Mouse (Mus musculus): ENCODE data around the gene Speg.

Gene Speg

DNA sequence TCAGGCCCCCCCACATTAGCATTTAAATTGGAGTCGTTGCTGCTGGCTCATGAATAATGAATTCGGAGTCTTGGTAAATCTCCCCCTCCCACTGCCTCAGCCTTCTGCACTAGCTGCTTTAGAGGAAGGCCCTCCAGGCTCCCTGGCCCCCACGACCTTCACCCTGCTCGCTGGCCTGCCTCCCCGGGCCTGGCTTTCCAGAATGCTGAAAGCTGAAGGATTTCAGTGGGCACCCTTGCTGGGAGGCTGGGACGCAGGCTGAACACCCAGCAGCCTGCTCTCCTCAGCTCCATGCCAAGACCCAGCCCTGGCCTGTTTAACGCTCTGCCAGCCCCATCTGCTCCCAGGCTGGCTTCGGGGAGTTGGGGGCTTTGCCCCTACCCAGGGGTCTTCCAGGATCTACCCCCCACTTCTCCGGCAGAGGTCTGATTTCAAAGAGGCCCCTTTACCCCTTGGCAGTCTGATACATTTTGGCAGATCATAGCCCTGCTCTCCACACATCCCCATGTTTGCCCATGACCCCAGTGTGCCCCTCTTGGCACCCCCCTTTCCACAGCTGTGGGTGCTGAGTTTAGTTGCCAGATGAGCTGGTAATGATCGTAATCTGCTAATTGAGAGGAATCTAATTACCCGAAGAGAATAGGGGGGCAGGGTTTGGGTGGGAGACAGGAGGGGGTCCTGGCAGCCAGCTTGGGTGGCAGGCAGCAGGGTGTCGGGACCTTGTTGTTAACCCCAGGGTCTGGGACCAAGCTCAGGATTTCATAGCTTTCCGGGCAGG lies 68.3 kb downstream of the Speg start:
- DNase-seq: no peak

DNA sequence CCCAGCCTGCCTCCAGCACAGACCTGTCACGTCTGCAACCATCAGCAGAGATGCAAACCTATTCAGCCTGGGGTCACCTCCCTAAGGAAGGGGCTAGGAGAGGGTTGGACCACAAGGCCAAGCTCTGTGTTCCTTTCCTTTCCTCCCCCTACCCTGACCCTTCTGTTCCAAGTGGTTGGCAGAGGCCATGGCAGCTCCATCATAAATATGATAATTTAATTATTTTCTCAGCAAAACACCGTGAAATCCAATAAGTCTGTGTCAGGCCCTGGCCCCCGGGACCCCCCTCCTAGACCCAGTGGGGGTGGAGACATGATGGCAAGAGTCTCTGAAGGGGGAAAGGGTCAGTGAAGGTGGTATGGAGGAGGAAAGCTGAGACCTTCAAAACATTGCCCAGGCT lies 69.1 kb downstream of the Speg start:
- DNase-seq: no peak

DNA sequence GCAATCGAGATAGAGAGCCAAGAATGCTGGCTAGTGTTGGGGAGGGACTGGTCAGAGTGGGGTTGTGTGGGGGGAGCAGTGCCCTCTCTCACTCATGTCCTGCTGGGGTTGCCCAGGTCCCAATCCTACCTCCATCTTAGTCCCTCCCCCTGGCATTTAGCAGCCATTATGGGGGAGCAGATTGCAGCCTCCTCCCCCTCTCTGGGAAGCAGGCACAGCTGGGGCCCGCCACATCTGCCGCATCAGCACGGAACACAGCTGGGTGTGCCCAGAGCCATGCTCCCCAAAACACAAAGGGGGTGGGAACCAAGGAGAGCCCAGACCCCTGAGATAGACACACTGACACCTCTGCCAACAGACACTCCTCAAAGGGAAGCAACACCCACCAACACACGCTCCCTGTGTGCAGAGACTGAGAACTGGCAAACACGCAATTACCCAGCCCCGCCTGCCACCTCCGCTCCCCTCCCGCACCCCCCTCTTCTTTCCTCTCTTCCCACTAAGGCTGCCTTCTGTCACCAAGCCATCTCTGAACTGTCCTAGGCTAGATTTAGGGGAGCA lies 70.1 kb downstream of the Speg start:
- no peak for DNase-seq

DNA sequence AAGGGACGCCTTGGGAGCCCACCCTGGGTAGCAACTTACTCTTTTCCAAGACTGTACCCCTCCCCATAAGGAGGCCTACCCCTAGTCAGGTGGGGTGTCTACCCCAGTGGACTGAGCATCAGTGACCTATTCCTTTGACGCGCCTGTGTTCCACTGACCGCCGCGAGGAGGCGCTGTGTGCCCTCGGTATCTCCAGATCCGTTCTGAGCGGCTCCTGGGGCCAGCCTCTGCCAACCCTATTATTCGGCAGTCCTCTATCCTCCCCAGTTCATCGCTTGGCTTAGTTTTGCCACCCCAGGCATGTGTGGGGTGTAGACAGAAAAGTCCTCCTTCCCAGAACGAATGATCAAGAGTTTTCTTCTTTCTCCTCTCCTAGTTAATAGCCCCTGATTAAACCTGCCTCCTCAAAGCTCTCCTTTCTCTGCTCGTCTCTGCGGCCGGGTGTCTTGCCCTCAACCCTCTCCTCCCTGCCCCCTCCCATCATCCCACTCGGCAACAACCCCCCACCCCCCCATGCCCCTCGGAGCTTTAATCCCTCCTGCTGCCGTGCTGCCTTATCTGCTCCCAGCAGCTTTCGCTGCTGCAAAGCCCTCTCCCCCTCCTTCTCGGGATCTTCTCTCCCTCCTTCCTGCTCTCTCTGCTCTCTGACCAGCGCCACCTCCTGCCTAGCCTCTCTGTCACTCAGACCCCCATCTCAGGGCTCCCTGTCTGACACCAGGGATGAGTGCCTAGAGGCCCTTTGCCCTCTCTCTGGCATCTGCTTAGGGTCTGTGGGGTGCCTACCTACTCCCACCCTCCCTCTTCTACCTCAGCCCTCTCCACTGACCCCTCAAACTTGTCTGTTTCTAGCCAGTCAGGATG lies 70.9 kb downstream of the Speg start:
- peak; percentile 60 to 66 for DNase-seq

DNA sequence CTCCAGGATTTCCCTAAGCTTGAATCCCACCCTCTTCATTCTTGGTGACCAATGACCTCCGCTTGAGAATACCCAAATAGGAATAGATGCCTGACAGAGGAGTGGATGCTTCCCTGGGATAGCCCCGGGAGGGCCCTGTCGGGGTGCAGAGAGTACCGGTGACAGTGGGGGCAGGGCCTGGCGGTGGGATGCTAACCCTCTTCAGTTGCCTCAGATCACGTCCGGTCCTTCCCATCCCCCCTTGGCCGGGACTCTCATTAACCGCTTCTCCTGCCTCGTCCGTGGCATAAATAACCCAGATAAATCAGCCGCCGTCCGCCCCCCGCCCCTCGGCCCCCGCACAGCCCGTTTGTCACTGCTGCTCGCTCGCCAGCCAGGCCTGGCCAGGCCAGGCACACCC lies 71.6 kb downstream of the Speg start:
- DNase-seq: no peak

DNA sequence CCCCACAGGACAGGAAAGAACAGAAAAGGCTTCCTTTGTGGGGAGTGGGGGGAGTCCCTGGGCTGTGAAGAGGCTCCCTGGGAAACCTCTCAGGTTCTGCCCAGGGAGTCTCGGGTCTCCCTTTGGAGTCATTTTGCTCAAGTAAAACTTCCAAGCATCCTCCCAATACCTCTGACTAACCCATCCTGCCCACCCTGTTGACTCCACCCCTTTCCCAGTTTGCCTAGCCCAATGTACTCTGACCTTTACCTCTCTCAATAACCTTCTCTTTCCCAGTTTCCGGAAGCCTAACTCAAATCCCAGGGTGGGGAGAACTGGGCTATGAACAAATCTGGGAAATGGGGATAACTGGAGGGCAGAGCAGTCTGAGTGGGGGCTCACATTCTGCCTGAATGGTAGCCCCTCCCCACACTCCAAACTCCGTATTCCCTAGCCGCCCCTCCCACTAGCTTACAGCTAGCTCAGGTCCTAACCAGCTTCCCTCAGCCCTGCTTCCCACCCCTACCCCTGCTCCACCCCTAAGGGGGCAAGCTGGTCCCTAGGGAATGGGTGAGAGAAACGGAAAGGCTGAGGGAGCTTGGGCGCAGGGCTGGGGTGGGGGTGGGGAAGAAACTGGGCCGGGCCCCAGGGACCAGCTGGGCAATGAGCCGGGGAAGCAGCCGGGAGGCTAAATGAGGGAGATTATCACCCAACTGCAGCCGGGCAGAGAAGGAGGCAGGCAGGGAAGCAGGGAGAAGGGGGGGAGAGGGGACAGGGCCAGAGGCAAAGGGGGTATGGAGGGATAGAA lies 72.4 kb downstream of the Speg start:
- no peak for DNase-seq

DNA sequence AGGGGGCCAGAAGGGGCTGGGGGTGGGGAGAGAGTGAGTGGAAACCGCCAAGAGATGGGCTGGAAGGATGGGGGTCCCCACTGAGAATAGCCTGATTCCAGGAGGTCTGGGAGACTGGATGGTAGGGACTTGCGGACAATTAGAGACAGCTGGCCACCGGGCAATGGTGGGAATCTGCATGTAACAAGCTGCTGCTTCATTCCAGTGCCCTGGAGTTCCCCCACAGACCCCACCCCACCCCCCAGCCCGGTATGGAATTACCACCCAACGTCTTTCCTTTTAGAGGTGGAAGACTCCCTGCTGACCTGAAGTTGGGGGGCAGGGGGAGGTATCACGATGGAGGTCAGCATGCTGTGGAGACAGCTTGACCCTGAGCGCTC lies 72.9 kb downstream of the Speg start:
- no peak for DNase-seq

DNA sequence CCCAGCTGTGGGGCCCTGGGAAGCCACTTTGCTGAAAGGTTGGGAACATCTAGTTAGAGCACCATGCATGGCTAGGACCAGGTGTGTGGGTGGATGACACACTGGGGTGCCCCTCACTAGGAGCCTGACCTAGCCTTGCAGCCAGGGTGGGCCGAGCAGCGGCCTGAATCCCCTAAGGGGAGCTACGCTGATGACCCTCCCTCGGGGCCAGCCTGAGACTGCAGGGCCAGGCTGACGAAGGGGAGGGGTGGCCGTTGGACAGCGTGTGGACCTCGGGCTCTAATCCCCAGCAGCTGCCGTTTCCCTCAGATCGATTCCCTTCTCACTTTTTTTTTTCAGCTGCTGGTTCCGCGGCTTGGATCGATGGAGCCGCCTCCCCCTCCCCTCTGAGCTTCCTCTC lies 73.8 kb downstream of the Speg start:
- DNase-seq: no peak

DNA sequence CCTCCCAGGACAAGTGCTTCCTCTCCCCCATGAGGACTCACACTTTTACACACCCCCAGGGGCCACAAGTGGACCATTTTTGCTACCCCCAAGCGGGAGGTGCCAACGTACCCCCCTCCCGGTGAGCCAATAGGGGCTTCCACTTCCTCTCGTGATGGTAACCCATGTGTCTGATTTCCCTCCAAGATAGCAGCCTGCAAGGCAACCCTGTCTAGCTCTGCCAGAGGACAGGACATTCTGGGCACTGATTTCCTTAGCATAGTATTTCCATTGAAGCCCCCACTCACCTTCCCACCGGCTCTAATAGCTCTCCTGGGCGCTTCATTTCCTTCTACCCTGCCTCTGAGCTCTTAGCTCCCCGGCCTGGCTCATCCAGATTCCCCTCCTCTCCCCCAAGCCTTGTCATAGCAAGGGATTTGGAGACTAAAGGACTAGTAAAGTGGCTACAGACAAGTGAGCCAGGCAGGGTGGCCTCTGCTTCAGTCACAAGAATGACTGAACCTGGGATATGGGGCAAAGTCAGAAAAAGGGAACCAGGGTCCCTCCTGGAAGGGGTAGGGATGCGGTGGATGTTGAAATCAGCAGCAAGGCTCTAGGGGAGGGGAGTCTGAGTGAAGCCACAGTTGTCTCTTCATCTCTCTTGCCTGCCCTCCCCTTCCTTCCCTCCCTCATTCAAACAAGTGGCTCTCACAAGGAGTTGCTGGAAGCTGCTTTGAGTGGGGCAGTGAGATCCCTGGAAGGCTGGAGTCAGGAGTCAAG lies 74.5 kb downstream of the Speg start:
- no peak for DNase-seq

DNA sequence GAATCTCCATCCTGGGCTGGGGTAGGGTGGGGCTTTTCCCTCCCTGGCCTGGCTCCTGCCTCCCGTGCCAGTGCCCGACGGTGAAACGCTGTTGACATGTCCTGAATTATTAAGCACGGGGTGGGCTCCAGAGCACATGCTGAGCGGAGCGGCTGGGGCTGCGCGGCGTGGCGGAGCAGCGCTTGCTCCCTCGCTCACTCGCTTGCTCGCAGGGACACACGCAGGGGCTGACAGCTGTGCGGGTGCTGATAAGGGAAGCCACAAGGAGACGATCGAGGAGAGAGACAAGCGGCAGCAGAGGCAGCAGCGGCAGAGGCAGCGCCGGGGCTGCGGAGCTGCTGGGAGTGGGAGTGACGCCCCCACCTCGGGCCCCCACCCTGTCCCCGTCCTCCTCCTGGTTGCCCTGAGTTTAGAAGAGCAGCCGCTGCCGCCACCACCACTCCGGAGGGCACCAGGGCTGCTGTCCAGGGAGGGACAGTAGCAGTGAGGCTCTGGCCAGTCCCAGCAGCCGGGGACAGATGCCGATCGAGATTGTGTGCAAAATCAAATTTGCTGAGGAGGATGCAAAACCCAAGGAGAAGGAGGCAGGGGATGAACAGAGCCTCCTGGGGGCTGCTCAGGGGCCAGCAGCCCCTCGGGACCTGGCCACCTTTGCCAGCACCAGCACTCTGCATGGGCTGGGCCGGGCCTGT lies 75.4 kb downstream of the Speg start, which contains the start of gene Asic4:
Gene Asic4, plus strand, starts transcription at position 123 of the 692 bp plus-strand sequence.
- DNase-seq: no peak

DNA sequence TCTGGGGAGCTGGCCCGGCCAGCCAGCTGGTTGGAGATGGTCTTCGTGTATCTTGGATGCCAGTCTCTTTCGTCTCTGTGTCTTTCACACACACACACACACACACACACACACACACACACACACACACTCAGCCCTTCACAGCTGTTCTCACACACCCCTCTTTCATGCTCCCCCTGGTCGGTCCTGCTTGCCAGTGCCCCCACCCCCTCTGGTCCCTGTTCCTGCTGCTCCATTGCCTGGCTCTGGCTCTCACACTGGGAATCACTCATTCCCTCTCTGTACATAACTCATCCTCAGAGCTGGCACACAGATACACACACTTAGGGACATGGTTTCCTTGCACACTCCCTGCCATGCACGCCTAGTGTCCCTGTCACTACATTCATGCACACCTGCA lies 76.8 kb downstream of the Speg start:
- no peak for DNase-seq

DNA sequence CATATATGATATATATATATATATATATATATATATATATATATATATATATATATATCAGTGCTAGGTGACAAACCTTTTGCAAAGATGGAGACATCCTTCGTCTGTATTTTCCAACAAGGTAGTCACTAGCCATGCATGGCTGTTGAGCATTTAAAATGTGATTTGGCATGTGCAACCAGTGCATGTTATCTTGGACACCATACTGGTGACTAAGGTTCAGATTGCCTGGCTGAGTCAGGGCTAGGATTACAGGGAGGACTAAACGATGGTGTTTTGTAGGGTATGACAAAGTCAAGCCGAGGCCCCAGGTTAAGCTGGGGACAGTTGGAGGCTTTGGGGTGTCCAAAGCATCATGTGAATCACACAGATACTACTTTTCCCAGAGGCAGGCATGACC lies 80.3 kb downstream of the Speg start:
- no peak for DNase-seq

DNA sequence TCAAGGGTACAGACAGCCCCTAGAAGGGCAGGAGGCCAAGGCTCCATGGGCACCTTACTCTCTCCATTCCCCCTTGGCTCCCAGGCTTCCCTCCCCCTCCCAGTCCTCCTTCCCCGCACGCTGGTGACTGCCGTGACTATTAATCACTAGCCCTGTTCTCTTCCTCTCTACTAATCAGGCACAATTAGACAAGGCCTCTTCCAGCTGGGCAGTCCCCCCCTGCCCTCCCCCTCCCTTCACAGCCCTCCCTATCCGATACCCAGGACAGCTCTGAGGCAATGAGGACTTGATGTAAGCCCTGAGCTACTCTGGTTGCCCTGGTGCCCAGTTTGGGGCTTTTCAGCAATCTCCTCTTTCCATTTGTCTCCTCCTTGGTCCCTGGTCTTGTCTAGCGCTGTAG lies 80.9 kb downstream of the Speg start:
- no peak for DNase-seq

DNA sequence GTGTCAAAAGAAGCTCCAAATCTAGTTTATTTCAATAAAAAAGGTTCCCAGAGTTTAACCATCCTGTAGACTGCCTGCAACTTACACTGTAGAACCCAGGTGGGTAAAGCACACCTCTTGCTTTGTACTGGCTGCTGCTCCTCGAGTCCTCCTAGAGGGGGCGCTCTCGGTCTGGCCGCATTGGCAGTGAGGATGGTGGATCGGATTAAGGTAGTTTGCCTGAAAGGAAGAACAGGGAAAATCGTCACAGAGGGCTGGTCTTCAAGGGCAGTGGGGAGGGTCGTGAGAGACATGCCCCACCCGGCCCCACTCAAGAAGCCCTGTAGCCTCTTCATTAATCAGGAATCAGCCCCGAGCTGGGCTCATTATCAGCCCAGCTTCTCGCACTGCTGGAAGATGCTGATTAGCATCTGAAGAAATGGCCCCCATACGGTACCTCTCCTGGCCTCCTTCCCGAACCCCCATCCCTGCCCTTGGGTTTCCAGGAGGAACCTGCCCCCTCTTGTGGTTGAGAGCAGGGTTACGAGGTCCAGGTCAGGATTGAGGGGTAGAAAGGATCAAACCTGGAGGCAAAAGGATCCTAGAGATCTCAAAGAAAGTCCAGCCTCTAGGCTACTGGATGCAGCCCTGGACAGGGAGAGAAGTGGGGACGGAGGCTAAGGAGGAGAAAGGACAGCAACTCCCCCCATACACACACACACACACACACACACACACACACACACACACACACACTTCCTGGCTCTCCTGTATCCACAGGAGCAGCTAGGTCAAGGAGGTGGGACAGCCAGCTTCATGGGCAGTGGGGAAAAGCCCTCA lies 81.9 kb downstream of the Speg start:
- no peak for DNase-seq

DNA sequence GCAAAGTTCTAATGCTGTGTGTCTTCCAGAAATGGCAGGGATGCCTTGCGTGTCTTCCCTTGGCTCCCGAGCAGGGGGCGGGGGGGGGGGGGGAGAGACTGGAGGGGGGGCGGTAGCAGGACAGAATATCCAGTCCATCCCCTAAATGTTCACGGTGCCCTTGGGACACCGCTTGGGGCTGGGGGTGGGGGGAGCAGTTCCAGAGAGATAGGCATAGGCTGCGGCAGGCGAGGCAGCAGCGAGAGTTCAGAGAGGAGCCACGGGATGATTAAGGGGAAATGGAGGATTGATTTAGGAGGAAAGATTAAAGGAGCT lies 82.6 kb downstream of the Speg start:
- DNase-seq: no peak

DNA sequence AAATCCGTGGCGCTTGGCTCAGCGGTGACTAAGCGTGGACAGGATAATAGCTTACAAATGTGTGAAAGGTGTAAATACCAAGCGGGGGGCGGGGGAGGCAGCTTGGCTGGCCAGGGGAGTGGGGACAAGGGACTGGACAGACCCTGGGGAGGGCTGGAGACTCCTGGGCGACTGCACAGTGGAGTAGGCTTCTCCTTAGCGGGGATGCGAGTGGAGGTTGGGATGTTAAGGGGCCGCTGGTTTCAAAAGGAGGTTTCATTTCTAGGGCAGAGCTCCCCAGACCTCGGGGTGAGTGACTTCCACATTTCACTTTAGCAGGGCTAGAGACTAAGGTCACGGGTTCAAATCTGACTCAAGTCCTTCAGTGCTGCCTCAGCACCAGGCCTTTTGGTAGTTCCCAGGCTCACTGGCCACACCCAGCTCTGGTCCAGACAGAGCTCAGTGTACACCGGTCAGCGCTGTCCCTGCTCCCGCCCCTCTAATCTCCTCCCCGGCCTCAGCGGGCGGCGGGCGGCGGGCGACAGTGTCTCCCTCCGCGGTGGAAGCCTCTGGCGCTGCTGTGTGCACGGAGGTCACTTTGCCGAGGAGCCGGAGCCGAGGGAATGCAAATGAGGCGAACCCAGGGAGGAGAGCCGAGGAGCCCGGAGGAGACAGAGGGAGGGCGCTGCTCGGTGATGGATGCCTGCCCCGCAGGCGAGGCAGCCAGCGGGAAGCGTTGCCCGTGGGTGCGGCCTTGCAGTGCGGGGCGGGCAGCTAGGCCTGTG lies 83.1 kb downstream of the Speg start:
- DNase-seq: peak in 1 of 2 experiments; percentile 28

DNA sequence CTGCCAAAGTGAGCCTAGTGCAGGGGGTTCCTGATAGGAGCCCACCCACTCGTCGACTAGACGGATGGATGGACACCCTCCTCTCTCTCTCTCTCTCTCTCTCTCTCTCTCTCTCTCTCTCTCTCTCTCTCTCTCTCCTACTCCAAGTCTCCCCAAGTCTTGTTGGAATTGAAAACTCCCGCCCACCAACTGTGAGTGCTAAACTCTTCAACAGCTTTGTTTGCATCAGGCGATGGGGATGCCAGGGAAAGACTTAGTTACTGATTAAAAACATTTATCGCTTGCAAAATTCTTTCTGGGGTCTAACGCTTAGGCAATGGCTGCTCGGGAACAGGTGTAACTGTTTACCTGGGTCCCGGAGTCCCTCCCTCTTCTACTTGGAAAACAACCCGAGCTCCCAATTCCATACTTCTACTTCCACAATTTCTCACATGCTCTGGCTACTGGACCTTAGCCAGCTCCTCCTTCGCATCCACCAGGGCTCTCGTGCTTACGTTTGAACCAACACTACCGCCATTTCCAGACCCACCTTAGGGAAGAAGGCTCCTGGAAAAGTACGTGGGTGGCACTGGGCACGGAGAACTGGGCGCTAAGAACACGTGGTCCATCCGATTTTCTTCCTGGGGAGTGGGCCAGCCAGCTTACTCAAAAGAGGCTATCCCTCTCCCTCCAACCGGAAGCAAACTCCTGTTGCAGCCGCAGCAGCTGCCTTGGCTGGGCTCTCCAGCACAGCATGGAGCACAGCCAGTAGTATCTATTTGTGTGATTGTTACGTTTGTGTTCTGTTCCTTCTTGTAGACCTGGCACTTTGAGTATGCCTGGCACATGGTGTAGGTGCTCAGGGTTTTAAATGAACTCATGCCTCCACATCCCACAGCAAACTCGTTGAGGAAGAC lies 83.9 kb downstream of the Speg start:
- no peak for DNase-seq

DNA sequence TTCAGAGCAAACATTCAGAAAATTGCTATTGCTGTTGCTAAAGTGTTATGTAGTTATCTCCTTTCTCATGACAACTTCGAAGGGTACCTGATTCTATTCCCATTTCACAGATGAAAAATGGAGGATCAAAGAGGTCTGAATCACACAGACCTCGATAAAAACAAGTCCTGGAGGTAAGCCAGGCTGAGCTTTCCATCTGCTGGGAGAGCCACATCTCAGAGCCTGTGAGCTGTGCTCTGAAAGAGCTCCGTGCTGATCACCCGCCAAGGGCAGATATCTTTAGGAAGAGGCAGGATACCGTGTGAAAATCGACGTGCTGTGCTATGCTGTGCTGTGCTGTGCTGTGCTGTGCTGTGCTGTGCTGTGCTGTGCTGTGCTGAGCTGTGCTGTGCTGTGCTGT lies 85.2 kb downstream of the Speg start:
- DNase-seq: no peak

DNA sequence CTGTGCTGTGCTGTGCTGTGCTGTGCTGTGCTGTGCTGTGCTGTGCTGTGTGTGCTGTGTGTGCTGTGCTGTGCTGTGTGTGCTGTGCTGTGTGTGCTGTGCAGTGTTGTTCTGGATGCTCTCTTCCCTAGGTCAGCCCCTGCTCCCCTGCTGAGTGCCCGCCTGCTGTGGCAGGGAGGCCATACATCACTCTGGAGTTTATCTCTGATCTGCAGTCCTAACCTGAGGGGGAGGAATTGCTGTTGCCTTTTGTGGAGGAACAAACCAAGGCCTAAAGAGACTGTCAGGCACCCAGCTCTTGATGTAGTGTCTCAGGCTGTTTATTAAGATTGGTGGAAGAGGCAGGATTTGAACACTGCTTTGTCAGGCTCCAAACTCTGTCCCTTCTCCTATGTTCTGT lies 87.5 kb downstream of the Speg start:
- DNase-seq: no peak

Data from lung, adult 18-20 months (tissue).